Mouse (Mus musculus) embryonic facial prominence, embryonic 14.5 days (tissue): ENCODE measurements at regions not wholly inside any gene's neighbourhood (a gene's known extent, or its start where the extent isn't known, plus 50 kb on each side); places are given as distances from the start of the nearest gene placed in this dataset.
A peak's percentile ranks its signal among the peaks of the same experiment; 100 is the strongest.

ENCODE experiments used
- ATAC-seq: fragments of 200-750 bp; cut with Nextera tagmentation; 2 replicates; pipeline ENCODE4 v1.8.0; 2017; ENCODE audit warnings: low read depth, moderate number of reproducible peaks, moderate TSS enrichment
- DNase-seq: peaks from one replicate; pipeline ENCODE4 v3.0.0-alpha.2; 2015; ENCODE audit warnings: low spot score
- H3K27ac ChIP-seq: fragments of 300-500 bp; sonication (generic); replicated peaks from 2 replicates; pipeline ENCODE4 v1.5.1; 2014; ENCODE audit warnings: low read depth, mild to moderate bottlenecking, low read length, moderate library complexity
- H3K27me3 ChIP-seq: fragments of 300-500 bp; sonication (generic); replicated peaks from 2 replicates; pipeline ENCODE4 v1.6.1; 2014; ENCODE audit warnings: low read length; ENCODE audit not compliant: control insufficient read depth, insufficient read depth
- H3K36me3 ChIP-seq: fragments of 300-500 bp; sonication (generic); 2 replicates; pipeline ENCODE4 v1.6.1; 2014; ENCODE audit warnings: low read length, mixed read lengths; ENCODE audit not compliant: control insufficient read depth, insufficient read depth
- H3K4me1 ChIP-seq: fragments of 300-500 bp; sonication (generic); 2 replicates; pipeline ENCODE4 v1.6.1; 2014; ENCODE audit warnings: antibody characterized with exemption, low read length; ENCODE audit not compliant: control insufficient read depth, insufficient read depth
- H3K4me2 ChIP-seq: fragments of 300-500 bp; sonication (generic); 2 replicates; pipeline ENCODE4 v1.6.1; 2014; ENCODE audit warnings: low read depth, mild to moderate bottlenecking, low read length, moderate library complexity, mixed read lengths
- H3K4me3 ChIP-seq: fragments of 300-500 bp; sonication (generic); 2 replicates; pipeline ENCODE4 v1.5.1; 2014; ENCODE audit warnings: low read depth, mild to moderate bottlenecking, low read length
- H3K9ac ChIP-seq: fragments of 300-500 bp; sonication (generic); 2 replicates; pipeline ENCODE4 v1.6.1; 2014; ENCODE audit warnings: low read depth, mild to moderate bottlenecking, low read length, moderate library complexity, mixed read lengths
- H3K9me3 ChIP-seq: fragments of 300-500 bp; sonication (generic); 2 replicates; pipeline ENCODE4 v1.6.1; 2016; ENCODE audit warnings: low read length; ENCODE audit not compliant: control insufficient read depth
- WGBS: fragments of 180-500 bp; shearing (Covaris S2); extraction: QIAGEN DNeasy Blood & Tissue Kit; methylation state at CpG from one replicate; pipeline ENCODE4 v1.1.7; 2014; 5-methylcytosine and 5-hydroxymethylcytosine counted together

DNA sequence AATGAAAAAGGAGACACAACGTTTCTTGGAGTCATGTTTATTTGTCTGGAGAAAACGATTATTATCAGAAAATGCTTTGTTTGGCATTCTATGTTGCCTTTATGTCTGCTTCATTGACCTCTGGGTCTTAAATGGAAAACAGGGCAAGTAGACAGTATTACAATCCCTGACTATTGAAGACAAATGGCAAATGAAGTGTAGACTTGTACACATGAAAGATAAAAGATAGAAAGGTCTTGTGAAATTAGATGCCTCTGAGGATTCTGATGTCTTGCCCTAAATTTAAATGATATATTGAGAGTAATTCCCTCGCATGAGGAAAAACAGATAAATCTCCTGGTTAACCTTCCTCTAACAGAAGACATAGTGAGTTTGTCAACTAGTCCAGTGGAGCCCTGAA is 1186.7 kb downstream of the Slitrk1 start:
- Histone ChIP-seq H3K4me3 (no peak overlapping the region), H3K9ac (no peak overlapping the region), H3K36me3 (no peaks in the 10 kb centered on the region), H3K9me3 (no peaks in the 10 kb centered on the region), H3K4me2 (no peak overlapping the region), H3K27me3 (no peaks in the 10 kb centered on the region), H3K4me1 (no peaks in the 10 kb centered on the region), H3K27ac (no peak overlapping the region)
- ATAC-seq (no peak), DNase-seq (no peak)
- 60% methylated on average over 3 of the region's 3 CpGs for WGBS

DNA sequence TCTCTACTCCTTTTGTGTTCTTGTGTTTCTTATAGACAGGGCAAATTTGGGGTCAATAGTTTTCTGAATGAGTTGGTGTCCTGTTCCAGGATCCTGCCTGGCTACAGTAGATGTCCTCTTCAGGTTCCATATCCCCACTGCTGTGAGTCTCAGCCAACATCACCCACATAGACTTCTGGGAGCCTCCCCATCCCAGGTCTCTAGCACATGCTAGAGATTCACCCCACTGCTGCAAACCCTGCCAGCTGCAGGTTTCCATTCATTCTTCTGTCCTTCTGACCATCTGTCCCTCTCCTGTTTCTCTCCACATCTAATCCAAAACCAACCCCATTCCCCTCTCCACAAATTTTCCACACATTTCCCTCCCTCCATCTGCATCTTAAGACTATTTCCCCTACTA is 1225.6 kb downstream of the Slitrk1 start:
- ATAC-seq, result no peak

DNA sequence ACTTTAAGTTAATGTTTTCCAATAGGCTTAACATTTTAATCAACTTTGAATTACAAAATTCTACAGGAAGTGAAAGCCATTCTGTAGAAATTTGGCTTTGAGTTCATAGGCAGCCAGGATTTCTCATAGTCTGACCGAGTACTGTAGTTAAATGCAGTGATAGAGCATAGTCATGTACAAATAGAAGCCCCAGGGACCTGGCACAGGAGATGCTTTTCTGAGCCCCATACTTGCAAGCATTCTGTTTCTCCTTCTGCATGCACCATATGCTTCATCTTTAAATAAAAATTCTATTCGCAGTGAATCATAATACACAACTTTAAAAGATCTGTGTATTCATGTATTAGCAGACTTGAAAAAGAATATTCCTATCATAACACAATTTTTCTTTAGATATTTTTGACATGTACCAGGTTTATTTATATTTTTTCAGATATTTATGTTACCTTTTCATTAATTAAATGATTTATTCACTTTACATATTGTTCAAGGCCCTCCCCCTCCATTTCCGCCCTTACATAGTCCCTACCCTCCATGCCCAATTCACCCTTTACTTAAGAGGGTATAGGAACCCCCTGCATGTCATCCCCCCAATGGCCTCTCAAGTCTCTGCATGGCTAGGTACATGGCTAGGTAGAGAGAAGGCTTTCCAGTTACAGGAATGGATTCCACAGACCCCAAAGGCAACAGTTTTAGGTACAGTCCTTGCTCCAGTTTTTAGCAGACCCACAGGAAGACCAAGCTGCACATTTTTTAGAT is 1226.5 kb downstream of the Slitrk1 start:
- H3K4me1 ChIP-seq, result no peaks in the 10 kb centered on the region
- no peak overlapping the region for H3K9ac ChIP-seq
- no peak overlapping the region for H3K4me2 ChIP-seq
- no peak overlapping the region for H3K27ac ChIP-seq
- ATAC-seq, result no peak
- H3K36me3 ChIP-seq, result no peaks in the 10 kb centered on the region
- H3K27me3 ChIP-seq, result no peaks in the 10 kb centered on the region
- no peak overlapping the region for H3K4me3 ChIP-seq
- WGBS, result 89% methylated on average over 3 of the region's 3 CpGs
- no peaks in the 10 kb centered on the region for H3K9me3 ChIP-seq
- DNase-seq, result no peak

More for the DNA sequence above, 1225.6 kb downstream of the Slitrk1 start:
- no peaks in the 10 kb centered on the region for H3K4me1 ChIP-seq
- no peaks in the 10 kb centered on the region for H3K9me3 ChIP-seq
- no peak overlapping the region for H3K4me2 ChIP-seq
- no peak overlapping the region for H3K27ac ChIP-seq
- H3K27me3 ChIP-seq, result no peaks in the 10 kb centered on the region
- H3K36me3 ChIP-seq, result no peaks in the 10 kb centered on the region
- H3K4me3 ChIP-seq, result no peak overlapping the region
- no peak for DNase-seq
- H3K9ac ChIP-seq, result no peak overlapping the region

DNA sequence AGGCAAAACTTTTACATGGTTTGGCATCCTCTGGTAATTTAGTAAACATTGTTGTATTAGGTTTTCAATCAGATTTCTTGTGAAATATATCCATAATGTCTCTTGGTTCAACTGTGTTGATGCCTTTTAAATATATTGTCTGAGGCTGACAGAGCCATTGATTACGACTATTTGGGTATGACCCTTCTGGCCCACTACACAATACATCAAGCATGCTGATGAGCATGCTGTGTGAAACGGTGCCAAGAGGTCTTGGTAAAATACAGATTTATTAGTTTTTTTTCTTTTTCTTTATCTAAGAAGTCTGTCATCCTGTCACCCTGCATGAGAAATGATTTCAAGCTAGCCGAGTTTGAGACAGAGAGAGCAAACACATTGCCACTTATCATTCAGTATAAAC is 1257.4 kb downstream of the Slitrk1 start:
- H3K4me1 ChIP-seq, result no peaks in the 10 kb centered on the region
- H3K9ac ChIP-seq, result no peak overlapping the region
- DNase-seq (no peak), ATAC-seq (no peak)
- no peaks in the 10 kb centered on the region for H3K9me3 ChIP-seq
- WGBS, result 69% methylated on average over 3 of the region's 3 CpGs
- no peak overlapping the region for H3K4me2 ChIP-seq
- no peak overlapping the region for H3K27ac ChIP-seq
- H3K4me3 ChIP-seq, result no peak overlapping the region
- H3K27me3 ChIP-seq, result no peaks in the 10 kb centered on the region
- no peaks in the 10 kb centered on the region for H3K36me3 ChIP-seq

DNA sequence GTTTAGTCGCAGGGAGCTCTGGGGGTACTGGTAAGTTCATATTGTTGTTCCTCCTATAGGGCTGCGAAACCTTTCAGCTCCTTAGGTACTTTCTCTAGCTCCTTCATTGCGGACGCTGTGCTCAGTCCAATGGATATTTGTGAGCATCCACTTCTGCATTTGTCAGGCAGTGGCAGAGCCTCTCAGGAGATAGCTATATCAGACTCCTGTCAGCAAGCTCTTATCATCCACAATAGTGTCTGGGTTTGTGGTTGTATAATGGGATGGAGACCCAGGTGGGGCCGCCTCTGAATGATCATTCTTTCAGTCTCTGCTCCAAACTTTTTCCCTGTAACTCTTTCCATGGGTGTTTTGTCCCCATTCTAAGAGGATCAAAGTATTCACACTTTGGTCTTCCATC is 1298.5 kb downstream of the Slitrk1 start:
- 96% methylated on average over 5 of the region's 5 CpGs for WGBS
- Histone ChIP-seq H3K4me1 (no peaks in the 10 kb centered on the region), H3K4me2 (no peak overlapping the region), H3K4me3 (no peak overlapping the region), H3K36me3 (no peaks in the 10 kb centered on the region), H3K27me3 (no peaks in the 10 kb centered on the region), H3K27ac (no peak overlapping the region), H3K9me3 (no peaks in the 10 kb centered on the region), H3K9ac (no peak overlapping the region)
- no peak for DNase-seq
- ATAC-seq, result no peak

DNA sequence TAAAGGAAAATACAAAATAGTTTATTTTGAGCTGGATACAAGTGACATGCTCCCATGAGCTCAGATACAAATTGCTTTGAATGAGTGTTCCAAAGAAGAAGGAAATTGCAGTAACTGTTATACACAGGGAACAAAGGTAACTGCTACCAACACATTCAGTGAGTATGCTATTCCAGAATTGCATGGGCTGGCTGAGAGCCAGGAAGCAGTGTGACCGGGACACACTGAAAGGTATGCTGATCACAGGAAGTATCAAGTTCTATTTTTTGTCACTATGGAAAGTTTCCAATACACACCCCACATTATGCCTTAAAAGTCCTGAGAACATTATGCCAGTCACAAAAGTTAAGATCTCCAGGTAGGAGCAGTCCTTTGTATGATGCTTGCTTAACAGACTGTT is 1299.6 kb downstream of the Slitrk1 start:
- no peaks in the 10 kb centered on the region for H3K27me3 ChIP-seq
- peak; percentile 82; the same call in 1 of the 2 replicates for ATAC-seq
- H3K36me3 ChIP-seq, result no peaks in the 10 kb centered on the region
- H3K9ac ChIP-seq, result no peak overlapping the region
- H3K4me2 ChIP-seq, result no peak overlapping the region
- H3K4me3 ChIP-seq, result no peak overlapping the region
- H3K4me1 ChIP-seq, result no peaks in the 10 kb centered on the region
- peak; percentile 62 for DNase-seq
- H3K27ac ChIP-seq, result no peak overlapping the region
- WGBS, result 13% methylated on average over 1 of the region's 1 CpGs
- no peaks in the 10 kb centered on the region for H3K9me3 ChIP-seq

DNA sequence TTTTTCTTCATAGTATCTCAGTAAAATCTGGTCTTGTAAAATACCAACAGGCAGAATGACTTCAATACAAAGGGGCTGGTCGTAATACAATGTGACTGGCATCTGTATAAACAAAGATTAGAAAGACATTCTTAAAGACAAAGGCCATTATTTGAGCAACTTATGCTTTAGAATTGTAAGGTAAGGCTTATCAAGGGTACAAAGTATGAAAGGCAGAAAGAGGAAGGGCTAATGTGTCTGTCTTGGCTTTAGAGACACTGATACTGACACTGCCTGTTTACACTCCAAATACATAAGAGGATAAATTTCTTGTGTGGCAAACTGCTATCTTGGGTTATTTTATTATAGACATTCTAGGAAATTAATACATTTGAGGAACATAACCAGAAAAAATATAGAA is 1310.8 kb downstream of the Slitrk1 start:
- Histone ChIP-seq H3K27ac (no peak overlapping the region), H3K36me3 (no peaks in the 10 kb centered on the region), H3K4me1 (no peaks in the 10 kb centered on the region), H3K4me2 (no peak overlapping the region), H3K4me3 (no peak overlapping the region), H3K9me3 (no peaks in the 10 kb centered on the region), H3K27me3 (no peaks in the 10 kb centered on the region), H3K9ac (no peak overlapping the region)
- ATAC-seq (no peak), DNase-seq (no peak)
- 67% methylated on average over 1 of the region's 1 CpGs for WGBS

DNA sequence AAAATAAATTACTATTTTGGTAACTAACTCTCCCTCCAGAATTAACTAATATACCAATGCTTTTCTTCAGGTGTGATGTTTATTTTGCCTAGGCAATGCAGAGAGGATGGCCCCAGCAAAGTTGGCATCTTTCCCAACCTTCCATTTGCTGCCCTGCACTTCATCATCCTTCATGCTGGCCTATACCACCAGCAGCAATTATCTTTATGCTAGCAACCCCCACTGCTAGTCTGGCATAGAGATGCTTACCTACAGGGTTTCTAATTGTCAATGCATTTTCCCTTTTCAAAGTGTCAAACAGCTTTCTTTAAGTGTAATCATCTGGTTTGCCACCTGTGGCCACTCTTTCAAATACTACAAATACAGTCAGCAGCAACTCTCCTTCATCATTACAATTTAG is 1327.2 kb downstream of the Slitrk1 start:
- Histone ChIP-seq H3K4me3 (no peak overlapping the region), H3K4me1 (no peaks in the 10 kb centered on the region), H3K27me3 (no peaks in the 10 kb centered on the region), H3K9me3 (no peaks in the 10 kb centered on the region), H3K27ac (no peak overlapping the region), H3K36me3 (no peaks in the 10 kb centered on the region), H3K4me2 (no peak overlapping the region), H3K9ac (no peak overlapping the region)
- ATAC-seq (no peak), DNase-seq (no peak)

DNA sequence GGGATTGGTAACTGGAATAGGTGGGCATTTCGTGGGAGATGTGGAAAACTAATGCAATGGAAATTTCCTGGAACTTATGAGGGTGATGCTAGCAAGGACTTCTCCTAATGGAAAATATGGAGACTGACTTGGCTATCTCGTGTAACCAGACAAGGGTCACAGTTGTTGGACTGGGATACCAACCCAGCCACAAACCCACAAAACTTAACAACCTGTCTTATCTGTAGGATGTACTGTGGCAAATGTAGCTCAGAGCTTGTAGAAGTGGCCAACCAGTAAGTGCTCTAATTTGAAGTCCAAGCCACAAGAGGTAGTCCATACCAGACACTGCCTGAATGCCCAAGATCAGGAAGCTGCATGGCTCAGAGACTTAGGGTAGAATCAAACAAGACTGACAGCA is 1329.7 kb downstream of the Slitrk1 start:
- ATAC-seq (no peak), DNase-seq (no peak)
- H3K4me3 ChIP-seq, result no peak overlapping the region
- no peak overlapping the region for H3K4me2 ChIP-seq
- H3K27ac ChIP-seq, result no peak overlapping the region
- no peaks in the 10 kb centered on the region for H3K27me3 ChIP-seq
- WGBS, result 63% methylated on average over 2 of the region's 2 CpGs
- H3K9me3 ChIP-seq, result no peaks in the 10 kb centered on the region
- no peaks in the 10 kb centered on the region for H3K36me3 ChIP-seq
- H3K9ac ChIP-seq, result no peak overlapping the region
- no peaks in the 10 kb centered on the region for H3K4me1 ChIP-seq
